Mouse (Mus musculus) ovary, adult 18-20 months (tissue): ENCODE results near the gene 6030498E09Rik.

Experiments
- DNase-seq: peaks from one replicate; pipeline ENCODE4 v3.0.0; 2022; ENCODE audit warnings: low spot score, mixed read lengths

6030498E09Rik gene

DNA sequence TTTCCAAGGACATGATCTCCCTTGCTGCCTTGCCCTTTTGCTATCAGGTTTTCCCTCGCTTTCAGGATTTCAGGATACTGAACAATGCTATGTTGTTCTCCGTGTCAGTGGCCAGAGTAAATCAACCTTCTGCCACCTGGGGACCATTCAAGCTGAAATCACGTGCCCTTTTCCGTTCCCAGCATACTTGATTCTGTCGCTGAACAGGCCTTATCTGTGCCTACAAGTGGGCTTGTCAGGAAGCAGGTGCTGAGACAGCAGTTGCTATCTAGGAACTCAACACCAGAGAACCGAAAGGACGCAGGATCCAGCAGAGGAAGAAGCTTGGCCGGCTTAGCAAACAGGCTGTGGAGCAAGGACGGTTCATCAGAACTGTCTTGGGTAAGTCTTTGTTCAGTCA is at the start of gene 6030498E09Rik:
6030498E09Rik (plus strand) TSS at position 194 of the 400 bp plus-strand sequence.
- DNase-seq, result no peak

DNA sequence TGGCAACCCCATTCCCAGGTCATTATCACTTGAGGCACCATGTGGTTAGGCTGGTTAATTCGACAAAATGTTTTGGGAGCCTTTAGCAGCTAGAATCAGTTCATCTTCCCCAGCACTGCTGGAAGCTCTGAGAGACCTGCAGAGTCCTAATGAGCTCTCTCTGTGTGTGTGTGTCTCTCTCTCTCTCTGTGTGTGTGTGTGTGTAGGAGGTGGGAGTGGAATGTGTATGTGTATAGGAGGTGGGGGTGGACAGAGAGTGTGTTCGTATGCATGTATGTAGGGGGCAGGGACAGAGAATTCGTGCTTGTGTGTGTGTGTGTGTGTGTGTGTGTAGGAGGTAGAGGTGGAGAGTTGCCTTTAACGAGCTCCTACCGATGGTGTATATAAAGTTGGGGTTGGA is 42.4 kb upstream of the 6030498E09Rik start:
- no peak for DNase-seq

DNA sequence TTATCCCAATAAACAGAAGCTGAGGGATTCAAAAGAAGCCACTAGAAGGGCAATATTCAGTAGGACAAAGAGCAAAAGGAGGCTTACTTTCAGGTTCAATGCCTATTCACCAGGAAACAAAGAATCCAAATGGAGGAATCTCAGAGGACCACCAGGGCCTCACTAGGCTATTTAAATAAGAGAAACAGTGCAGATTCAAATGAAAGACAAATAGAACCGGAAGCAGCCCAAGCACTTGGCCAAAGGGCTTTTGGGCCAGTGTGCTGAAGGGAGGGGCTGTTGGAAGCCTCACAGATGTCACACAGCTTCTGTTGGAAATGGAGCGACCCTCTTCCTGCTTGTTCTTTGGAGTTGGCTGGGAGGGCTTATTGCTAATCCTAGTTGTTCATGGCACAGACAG is 41.8 kb upstream of the 6030498E09Rik start:
- no peak for DNase-seq

DNA sequence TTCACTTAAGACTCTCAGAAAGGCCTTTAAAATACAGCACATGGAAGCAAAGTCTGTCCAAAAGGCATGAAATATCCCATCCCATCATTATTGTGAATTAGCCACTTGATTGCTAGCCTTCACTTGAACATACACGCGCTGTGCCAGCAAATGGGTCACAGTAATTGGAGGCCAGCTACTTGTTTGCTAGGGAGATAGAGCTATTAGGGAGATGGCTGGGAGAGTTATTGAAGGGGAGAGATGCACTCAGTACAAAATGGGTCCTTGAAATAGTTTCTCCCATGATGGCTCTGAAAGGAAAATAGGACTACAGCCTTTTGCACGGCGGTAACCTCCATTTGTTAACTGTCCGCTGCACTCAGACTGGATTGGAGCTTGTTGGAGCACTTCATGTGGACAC is 38.8 kb upstream of the 6030498E09Rik start:
- DNase-seq, result no peak

DNA sequence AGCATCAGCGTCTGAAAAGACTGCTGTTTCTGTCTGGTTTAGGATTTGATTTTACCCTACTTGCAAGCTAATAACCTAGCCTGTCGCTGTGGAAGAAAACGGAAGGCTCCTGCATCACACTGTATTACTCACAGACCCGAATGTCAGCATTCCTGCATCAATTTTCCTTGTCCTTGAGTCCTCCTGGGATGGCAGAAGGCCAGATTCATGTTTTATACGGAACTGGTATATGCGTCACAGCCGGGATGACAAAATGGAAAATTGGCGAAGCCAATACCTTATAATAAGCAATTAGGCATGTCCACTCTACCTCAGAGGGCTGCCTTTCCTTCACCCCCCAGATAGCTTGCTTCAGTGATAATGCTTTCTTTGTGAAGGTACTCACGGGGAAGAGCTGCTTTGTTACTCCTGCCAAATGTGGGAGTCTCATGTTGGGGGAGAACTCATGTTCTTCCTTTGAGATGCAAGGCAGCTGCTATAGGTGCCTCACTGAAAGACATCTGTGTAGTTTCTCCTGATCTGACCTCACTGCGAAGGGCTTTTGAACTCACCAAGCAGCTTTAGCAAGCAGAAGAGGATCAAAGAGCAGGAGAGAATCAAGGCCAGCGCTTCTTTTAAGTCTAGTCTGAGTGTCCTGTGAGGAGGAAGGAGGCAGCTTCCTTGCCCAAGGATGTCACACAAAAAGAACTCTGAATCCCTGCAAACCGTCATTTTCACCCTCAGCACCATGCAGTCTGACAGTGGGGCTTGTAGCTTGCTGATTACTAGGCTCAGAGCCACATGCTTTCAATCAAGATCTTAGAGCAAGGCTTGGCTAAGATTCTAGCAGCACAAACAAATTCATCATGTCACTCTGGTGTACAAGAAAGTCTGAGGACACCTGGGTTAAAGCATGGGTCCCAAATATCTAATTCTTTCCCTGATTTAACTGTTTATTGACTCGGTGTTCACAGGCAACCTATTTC is 37.3 kb upstream of the 6030498E09Rik start:
- DNase-seq, result no peak

DNA sequence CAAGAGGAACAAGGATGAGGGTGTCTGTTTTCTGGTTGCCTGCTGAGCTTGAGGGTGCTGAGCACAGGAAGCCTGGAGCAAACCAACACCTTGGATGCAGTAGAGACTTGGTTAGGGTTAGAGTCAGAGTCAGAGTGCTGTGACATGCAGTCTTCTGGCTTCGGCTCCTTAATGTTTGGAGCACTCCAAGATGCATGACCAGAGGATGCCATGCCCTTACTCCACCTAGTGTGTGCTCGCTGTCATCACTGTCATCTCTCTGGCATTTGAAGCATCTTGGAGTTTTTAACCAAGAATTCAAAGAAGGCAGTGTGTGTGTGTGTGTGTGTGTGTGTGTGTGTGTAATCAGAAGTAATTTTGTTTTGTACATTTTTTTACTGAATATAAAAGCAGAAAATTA is 1.0 kb upstream of the 6030498E09Rik start:
- no peak for DNase-seq

DNA sequence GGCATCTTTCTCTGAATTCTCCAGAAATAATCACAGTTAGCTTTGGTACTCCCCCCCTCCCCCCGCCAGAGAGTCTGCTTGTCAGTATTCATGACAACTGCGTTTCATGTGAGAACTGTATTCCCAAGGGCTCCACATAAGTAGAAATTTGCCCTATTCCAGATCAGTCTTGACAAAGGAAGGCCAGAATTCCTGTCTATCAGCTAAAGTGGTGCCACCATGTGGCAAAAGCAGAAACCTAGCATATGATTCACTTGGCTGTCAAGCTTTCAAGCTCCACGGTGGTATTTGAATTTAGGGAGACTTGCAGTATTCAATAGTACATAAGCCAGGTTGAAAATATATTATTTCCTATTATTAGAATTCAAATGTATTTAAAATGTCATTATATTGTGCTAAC is 585 bp upstream of the 6030498E09Rik start:
- no peak for DNase-seq

DNA sequence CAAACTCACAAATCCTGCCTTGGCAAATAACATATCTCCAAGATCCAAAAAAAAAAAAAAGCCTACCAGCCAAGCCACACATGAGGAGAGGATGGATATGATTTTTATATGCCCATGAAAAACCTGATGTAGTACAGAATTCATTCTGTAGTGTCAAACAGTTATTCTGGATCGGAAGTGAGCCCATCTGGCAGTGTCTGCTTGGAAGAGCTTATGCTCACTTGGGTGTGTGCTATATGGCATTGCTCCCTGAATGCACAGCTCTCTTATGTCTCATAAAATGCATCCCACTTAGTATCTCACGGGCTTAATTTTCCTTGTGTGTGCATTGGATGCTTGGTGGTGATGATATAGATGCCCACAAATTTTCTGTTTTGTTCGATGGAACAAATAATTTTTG is 21.9 kb downstream of the 6030498E09Rik start:
- no peak for DNase-seq

DNA sequence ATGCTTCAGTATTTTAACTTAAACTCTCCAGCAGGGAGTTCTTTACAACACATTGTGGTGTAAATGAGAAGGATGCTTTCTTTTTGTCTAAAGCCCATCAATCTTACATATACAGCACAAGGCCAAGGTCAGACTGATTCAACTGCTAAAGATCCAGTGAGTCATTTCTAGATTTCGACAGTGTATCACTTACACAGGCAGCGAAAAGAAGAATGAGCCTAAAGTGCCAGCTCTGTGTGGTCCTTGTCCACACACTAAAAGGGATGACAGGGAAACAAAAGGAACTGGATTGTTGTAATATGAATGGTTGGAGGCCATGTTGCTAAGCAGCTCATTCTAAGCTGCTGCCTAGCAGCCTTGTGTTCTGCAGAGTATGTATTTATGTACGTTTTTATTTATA is 41.5 kb downstream of the 6030498E09Rik start:
- DNase-seq, result no peak

DNA sequence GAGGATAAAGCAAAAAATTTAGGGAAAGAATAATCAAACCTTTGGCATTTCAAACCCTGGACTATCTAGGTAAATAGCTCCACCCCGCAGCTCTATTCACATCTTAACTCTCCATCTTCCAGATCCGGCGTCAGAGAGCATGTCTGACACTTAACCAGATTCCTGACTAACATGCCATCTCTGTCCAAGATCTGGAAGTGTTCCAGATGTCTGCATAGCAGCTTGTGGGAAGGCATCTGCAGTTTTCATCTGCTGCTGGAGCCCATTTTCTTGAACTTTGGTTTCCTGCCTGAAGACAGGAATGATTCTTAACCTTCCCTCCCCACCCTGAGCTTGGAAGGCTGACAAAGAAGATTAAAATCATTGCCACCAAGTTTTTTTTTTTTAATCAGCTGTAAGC is 44.4 kb downstream of the 6030498E09Rik start:
- DNase-seq, result no peak

DNA sequence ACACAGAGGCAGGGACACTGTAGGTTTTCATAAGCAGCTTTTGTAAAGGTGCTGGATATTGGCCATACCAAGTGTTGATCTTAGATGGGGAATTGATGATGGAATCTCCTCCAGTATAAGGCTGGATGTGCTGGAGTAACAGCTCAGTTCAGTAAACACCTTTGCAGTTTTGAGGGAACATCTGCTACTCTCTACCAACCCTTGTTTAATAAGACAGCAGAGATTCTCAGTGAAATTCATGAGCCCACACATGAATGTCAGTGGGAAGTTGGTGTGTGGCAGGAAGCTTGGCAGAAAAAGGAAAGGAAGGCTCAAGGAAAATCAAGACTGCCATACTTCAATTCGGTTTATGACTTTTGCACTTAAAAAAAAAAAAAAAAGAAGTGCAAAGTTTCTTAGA is 186.1 kb downstream of the 6030498E09Rik start:
- DNase-seq, result no peak

DNA sequence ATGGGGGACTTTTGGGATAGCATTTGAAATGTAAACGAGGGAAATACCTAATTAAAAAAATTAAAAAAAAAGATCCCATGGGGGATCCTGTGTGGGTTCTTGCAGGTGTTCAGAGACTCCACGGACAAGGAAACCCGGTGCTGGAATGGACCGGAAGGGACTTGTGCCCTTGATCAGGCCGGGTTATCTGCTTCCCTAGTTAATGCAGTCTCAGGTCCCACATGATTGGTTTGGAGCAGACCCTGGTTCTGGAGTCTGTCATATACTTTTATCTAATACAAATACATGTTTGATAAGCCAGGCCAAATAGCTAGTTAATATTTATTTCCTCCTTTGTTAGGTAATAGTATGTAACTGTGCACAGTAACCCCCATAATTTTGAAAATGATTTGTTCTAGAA is 223.8 kb downstream of the 6030498E09Rik start:
- DNase-seq, result no peak
